Mouse (Mus musculus) small intestine, adult 2 months (tissue): ENCODE results near the gene Stam. TPM values are rescaled to one million over a fixed set of nuclear protein-coding genes. Genes with fewer than 3 reads are reported as not detected.

Experiments
- H3K27ac ChIP-seq: fragments of 200-500 bp; 2 replicates; pipeline ENCODE4 v1.5.1; 2012; ENCODE audit warnings: low read depth, low read length, control low read depth, inconsistent platforms; ENCODE audit not compliant: insufficient read depth
- H3K27me3 ChIP-seq: fragments of 200-500 bp; 2 replicates; pipeline ENCODE4 v1.6.1; 2012; ENCODE audit warnings: mild to moderate bottlenecking, moderate library complexity, low read length, inconsistent platforms; ENCODE audit not compliant: control insufficient read depth, insufficient read depth
- H3K36me3 ChIP-seq: fragments of 200-500 bp; 2 replicates; pipeline ENCODE4 v1.6.1; 2012; ENCODE audit warnings: mild to moderate bottlenecking, low read length, control low read depth, inconsistent platforms; ENCODE audit not compliant: control insufficient read depth, insufficient read depth
- H3K4me1 ChIP-seq: fragments of 200-500 bp; 2 replicates; pipeline ENCODE4 v1.6.1; 2012; ENCODE audit warnings: low read length, inconsistent platforms, mixed read lengths; ENCODE audit not compliant: control insufficient read depth, insufficient read depth, insufficient read length
- H3K4me3 ChIP-seq: fragments of 200-500 bp; 2 replicates; pipeline ENCODE4 v1.5.1; 2012; ENCODE audit warnings: low read depth, mild to moderate bottlenecking, control low read depth, inconsistent platforms, low read length, moderate library complexity
- CTCF ChIP-seq: fragments of 200-500 bp; IDR thresholded peaks from 2 replicates; pipeline ENCODE4 v1.5.1; 2012; ENCODE audit warnings: low read depth, mild to moderate bottlenecking, control low read depth, inconsistent platforms, low read length, moderate library complexity, mixed read lengths; ENCODE audit not compliant: insufficient replicate concordance, insufficient read length; ENCODE audit errors: extremely low read depth
- POLR2A ChIP-seq: fragments of 200-500 bp; IDR thresholded peaks from 2 replicates; pipeline ENCODE4 v1.6.1; 2012; ENCODE audit warnings: low read depth, mild to moderate bottlenecking, control low read depth, inconsistent platforms, low read length, moderate library complexity
- WGBS: fragments of 180-500 bp; shearing (Covaris S2); methylation state at CpG from one replicate; pipeline ENCODE4 v1.1.7; 2018; 5-methylcytosine and 5-hydroxymethylcytosine counted together
- polyA plus RNA-seq: library from polyadenylated mRNA; depleted of rRNA; stranded (reverse); fragments of >200 nt; gene quantifications from 2 replicates; pipeline ENCODE4 v1.2.3, GENCODE M21; 2012

Gene Stam
- polyA plus RNA-seq, 1 experiment = 9.6 TPM

DNA sequence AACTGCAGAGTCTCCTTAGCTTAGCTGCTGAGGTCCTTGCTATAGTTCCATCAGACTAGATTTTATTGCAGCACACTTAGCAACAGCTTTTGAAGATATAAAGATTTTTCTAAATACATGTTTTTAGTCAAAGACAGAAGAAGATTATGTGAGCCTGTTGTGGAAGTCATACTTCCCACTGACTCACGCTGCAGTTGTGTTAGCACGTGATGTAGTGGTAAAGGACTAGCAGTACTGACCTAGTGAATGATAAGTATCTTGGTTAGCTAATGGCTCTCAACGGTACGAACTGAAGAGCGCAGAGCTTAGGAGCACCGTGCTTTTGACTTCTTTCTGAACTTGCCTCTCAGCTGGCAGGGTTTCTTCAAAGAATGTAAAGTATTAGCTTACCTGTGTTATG, 52.5 kb downstream of the Stam start:
- Histone ChIP-seq H3K27ac (no peak overlapping the region), H3K27me3 (no peaks in the 10 kb centered on the region), H3K36me3 (peaks cover 16% of the 10 kb centered on the region), H3K4me1 (peaks cover 4% of the 10 kb centered on the region; the same call in 1 of the 2 replicates), H3K4me3 (no peak overlapping the region)
- TF ChIP-seq CTCF (no peak), POLR2A (no peak)
- 87% methylated on average over 6 of the region's 6 CpGs for WGBS

DNA sequence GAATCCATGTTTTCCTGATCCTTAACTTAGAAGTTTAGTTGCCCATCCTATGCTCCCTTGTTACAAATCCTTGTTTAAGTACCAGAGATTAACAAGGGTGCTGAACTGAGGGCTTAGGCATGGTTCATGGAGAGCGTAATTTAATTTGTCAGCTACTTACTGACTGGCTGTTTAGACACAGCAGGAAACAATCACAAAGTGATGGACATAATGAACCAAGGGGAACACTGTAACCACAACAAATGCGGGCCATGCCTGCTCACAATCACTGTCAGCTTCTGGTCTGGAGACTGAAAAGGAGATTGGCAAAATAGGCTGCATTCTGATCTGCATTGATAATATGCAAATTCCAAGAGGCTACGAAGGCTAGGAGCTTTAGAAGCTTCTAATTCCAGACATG, 53.7 kb downstream of the Stam start:
- no peaks in the 10 kb centered on the region for H3K27me3 ChIP-seq
- TF ChIP-seq CTCF (no peak), POLR2A (no peak)
- no peak overlapping the region for H3K4me3 ChIP-seq
- no peak overlapping the region for H3K27ac ChIP-seq
- WGBS = 90% methylated on average over 3 of the region's 3 CpGs
- H3K36me3 ChIP-seq = peaks cover 18% of the 10 kb centered on the region
- peaks cover 4% of the 10 kb centered on the region; the same call in 1 of the 2 replicates for H3K4me1 ChIP-seq

DNA sequence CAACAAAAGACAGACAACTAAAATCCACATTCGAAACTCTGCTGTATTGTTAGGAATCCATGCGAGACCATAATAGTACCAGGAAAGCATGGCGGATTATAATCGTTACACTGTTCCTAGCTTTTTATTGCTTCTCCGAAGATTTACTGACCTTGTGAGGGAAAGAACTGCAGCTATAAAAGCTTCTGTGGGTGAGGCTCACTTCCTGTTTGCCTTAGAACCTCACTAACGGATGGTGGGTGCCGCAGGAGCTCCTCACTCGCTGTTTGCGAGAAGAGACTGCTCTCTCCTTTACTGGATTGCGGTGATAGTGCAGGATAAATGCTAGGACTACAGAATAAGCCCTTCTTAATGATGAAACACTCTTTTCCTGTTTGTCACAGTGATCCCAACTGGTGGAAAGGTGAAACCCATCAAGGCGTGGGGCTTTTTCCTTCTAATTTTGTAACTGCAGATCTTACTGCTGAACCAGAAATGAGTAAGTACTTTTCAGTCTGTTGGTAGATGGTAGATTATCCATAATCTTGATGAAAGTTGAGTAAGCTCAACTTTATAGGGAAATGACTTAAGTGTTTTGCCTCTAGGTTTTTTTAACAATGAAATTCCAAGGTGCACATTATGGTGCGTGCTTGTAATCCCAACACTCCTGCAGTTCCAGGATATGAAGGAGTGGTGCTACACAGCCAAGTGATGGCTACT, 56.9 kb downstream of the Stam start:
- H3K27me3 ChIP-seq = no peaks in the 10 kb centered on the region
- 23% methylated on average over 12 of the region's 12 CpGs for whole genome bisulfite sequencing
- no peak for TF ChIP-seq CTCF
- no peak for TF ChIP-seq POLR2A
- H3K4me1 ChIP-seq = peaks cover 4% of the 10 kb centered on the region; the same call in 1 of the 2 replicates
- H3K36me3 ChIP-seq = peaks cover 20% of the 10 kb centered on the region
- peak overlapping the region; percentile 55; the same call in 1 of the 2 replicates for H3K27ac ChIP-seq
- no peak overlapping the region for H3K4me3 ChIP-seq

DNA sequence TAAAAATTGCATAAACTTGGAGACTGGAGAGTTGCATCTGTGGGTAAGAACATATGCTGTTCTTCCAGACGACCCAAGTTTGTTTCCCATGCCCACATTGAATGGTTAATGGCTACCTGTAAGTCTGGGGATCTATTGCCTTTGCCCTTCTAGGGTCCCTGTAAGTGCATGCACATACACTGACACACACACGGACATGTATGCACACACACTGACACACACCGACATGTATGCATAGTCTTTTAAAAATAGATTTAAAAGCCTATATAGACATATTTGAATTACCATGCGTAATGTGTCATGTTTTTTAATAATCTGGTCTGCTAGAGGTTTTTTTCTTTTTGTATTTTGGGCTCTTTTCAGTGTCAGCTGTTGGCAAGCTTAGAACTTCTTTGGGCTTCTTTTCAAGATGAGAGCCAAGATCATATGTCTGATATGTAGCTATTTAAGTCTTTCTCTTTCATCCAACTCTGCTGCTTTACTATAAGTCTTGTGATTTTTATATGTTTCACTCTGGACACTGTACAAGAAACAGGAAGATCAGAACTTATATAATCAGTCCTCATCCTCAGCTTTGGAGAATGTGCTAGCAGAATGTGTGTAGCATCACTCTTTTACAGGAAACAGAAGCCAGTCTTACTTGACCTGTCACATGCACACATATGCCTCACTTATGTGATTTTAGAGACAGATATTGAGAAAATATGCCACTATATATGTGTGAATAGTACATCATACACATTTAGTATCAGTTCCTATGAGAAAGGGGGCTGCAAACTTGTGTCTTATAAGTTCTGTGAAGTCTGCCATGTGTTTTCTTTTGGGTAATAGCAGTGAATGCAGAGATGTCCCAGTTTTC, 58.8 kb downstream of the Stam start:
- TF ChIP-seq POLR2A (no peak), CTCF (no peak)
- Histone ChIP-seq H3K27ac (no peak overlapping the region), H3K27me3 (no peaks in the 10 kb centered on the region), H3K4me3 (no peak overlapping the region), H3K36me3 (peaks cover 24% of the 10 kb centered on the region), H3K4me1 (peaks cover 4% of the 10 kb centered on the region; the same call in 1 of the 2 replicates)
- WGBS = 95% methylated on average over 4 of the region's 4 CpGs

DNA sequence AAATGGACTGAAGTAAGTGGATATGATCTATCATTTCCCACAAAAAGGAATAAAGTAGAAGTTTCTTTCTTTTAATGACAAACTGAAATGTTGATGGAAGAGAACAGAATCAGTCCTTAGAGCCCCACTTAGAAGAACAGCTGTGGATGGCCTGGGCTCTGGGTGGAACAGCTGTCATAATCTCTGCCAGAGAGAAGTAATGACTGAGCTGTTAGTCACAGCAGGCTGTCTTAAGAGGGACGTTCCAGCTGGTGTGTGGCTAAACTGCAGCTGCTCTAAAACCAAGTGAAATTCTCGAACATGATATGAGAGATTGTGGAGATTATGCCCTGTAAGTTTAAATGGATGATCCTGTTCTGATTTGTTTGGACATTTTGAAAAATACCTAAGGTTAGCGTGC, 63.0 kb downstream of the Stam start:
- H3K4me1 ChIP-seq = peaks cover 3% of the 10 kb centered on the region; the same call in 1 of the 2 replicates
- no peaks in the 10 kb centered on the region for H3K27me3 ChIP-seq
- WGBS = 68% methylated on average over 3 of the region's 3 CpGs
- H3K4me3 ChIP-seq = no peak overlapping the region
- H3K27ac ChIP-seq = no peak overlapping the region
- TF ChIP-seq POLR2A = no peak
- TF ChIP-seq CTCF = no peak
- H3K36me3 ChIP-seq = peaks cover 33% of the 10 kb centered on the region

DNA sequence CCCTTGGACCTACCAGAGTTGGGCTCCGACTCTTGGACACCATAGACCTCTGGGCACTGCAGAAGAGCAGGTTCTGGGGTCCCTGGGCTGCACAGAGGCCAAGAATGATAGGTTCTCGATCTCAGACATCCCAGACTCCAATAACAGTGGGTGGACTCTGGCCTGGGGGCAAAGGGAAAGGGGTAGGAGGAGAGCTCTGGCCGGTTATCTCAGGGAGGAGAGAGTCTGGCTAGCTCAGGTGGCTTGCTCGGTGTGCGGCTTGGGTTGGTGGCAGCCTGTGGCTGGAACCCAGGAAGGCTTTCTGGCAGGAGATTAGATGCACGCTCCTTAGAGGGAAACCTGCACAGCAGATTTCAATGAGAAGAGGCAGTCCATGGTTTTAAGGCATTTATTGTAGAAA, 65.7 kb downstream of the Stam start:
- H3K4me1 ChIP-seq = peaks cover 3% of the 10 kb centered on the region; the same call in 1 of the 2 replicates
- no peaks in the 10 kb centered on the region for H3K27me3 ChIP-seq
- TF ChIP-seq CTCF = no peak
- no peak for TF ChIP-seq POLR2A
- no peak overlapping the region for H3K4me3 ChIP-seq
- peaks cover 37% of the 10 kb centered on the region for H3K36me3 ChIP-seq
- WGBS = 46% methylated on average over 6 of the region's 6 CpGs
- H3K27ac ChIP-seq = no peak overlapping the region

DNA sequence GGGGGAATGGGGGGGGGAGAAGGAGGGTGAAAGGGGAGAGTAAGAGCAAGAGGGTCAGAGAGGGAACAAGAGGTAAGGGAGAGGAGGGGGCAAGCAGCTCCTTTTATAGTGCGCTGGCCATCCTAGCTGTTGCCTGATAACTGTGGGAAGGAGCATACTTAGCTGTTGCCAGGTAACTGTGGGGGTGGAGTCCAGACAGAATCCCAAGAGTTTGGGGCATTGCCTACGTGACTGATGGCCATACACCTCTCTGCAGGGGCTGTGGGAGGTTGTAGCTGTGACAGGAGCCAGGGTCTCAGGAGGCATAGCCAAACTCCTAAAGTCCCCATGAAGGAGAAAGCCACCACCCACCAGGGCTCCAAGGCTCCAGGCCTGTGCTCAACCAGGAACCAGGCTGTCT, 66.1 kb downstream of the Stam start:
- Histone ChIP-seq H3K27ac (no peak overlapping the region), H3K27me3 (no peaks in the 10 kb centered on the region), H3K36me3 (peaks cover 37% of the 10 kb centered on the region), H3K4me1 (peaks cover 3% of the 10 kb centered on the region; the same call in 1 of the 2 replicates), H3K4me3 (no peak overlapping the region)
- WGBS = 77% methylated on average over 2 of the region's 2 CpGs
- TF ChIP-seq CTCF = no peak
- no peak for TF ChIP-seq POLR2A
